Mouse (Mus musculus) olfactory bulb, adult 2 months (tissue): ENCODE data around the gene Map4k4. TPM values are rescaled to one million over a fixed set of nuclear protein-coding genes. Genes with fewer than 3 reads are reported as not detected.

Experiments
- H3K27ac ChIP-seq: fragments of 200-500 bp; 2 replicates; pipeline ENCODE4 v1.5.1; 2012; ENCODE audit warnings: low read depth, low read length; ENCODE audit not compliant: insufficient read depth
- H3K4me1 ChIP-seq: fragments of 200-500 bp; 2 replicates; pipeline ENCODE4 v1.6.1; 2012; ENCODE audit warnings: low read length; ENCODE audit not compliant: control insufficient read depth, insufficient read depth
- H3K4me3 ChIP-seq: fragments of 200-500 bp; 2 replicates; pipeline ENCODE4 v1.5.1; 2012; ENCODE audit warnings: mild to moderate bottlenecking, low read depth, low read length, moderate library complexity; ENCODE audit not compliant: insufficient read depth
- CTCF ChIP-seq: fragments of 200-500 bp; IDR thresholded peaks from 2 replicates; pipeline ENCODE4 v1.5.1; 2012; ENCODE audit warnings: low read depth, mild to moderate bottlenecking, low read length, moderate library complexity; ENCODE audit not compliant: insufficient read depth
- POLR2A ChIP-seq: fragments of 200-500 bp; IDR thresholded peaks from 2 replicates; pipeline ENCODE4 v1.6.1; 2012; ENCODE audit warnings: mild to moderate bottlenecking, low read depth, low read length, moderate library complexity; ENCODE audit not compliant: insufficient read depth
- WGBS: fragments of 180-500 bp; shearing (Covaris S2); methylation state at CpG from one replicate; pipeline ENCODE4 v1.1.7; 2018; 5-methylcytosine and 5-hydroxymethylcytosine counted together
- polyA plus RNA-seq: library from polyadenylated mRNA; stranded (reverse); fragments of >200 nt; gene quantifications from 2 replicates; pipeline ENCODE4 v1.2.4, GENCODE M21; 2012; ENCODE audit warnings: low replicate concordance; ENCODE audit not compliant: missing spikeins, insufficient read depth, insufficient read length

The Map4k4 gene
- polyA plus RNA-seq, 1 experiment, result 300 TPM

GRCm38 (mm10) chr1:40015066-40015678, 114.5 kb downstream of the Map4k4 start:
- Histone ChIP-seq H3K4me1 (peaks cover 11% of the 10 kb centered on the region), H3K27ac (no peak overlapping the region), H3K4me3 (no peak overlapping the region)
- WGBS, result 62% methylated on average over 7 of the region's 7 CpGs
- no peak for TF ChIP-seq POLR2A
- no peak for TF ChIP-seq CTCF

GRCm38 (mm10) chr1:40021617-40022016, 120.9 kb downstream of the Map4k4 start:
- H3K27ac ChIP-seq, result no peak overlapping the region
- 49% methylated on average over 4 of the region's 4 CpGs for WGBS
- H3K4me1 ChIP-seq, result peaks cover 3% of the 10 kb centered on the region
- H3K4me3 ChIP-seq, result no peak overlapping the region
- TF ChIP-seq CTCF (no peak), POLR2A (no peak)

GRCm38 (mm10) chr1:40022472-40023135, 121.9 kb downstream of the Map4k4 start:
- H3K4me3 ChIP-seq, result no peak overlapping the region
- peaks cover 3% of the 10 kb centered on the region for H3K4me1 ChIP-seq
- 0 out of 2 replicates have a peak overlapping the region, but pooled peaks have one; percentile 26 for H3K27ac ChIP-seq
- TF ChIP-seq POLR2A (no peak), CTCF (no peak)
- WGBS, result 82% methylated on average over 9 of the region's 9 CpGs

GRCm38 (mm10) chr1:40023206-40023605, 122.5 kb downstream of the Map4k4 start:
- Histone ChIP-seq H3K27ac (no peak overlapping the region), H3K4me3 (no peak overlapping the region), H3K4me1 (peaks cover 3% of the 10 kb centered on the region)
- TF ChIP-seq CTCF, result no peak
- 95% methylated on average over 15 of the region's 15 CpGs for WGBS

- Histone ChIP-seq H3K27ac (no peak overlapping the region), H3K4me3 (no peak overlapping the region), H3K4me1 (peaks cover 3% of the 10 kb centered on the region)
- WGBS, result 64% methylated on average over 3 of the region's 3 CpGs
- TF ChIP-seq POLR2A, result no peak
- TF ChIP-seq CTCF, result no peak
These were observed 123.0 kb downstream of the Map4k4 start for GRCm38 (mm10) chr1:40023748-40024147.

GRCm38 (mm10) chr1:40024554-40025320, 124.0 kb downstream of the Map4k4 start:
- Histone ChIP-seq H3K4me3 (no peak overlapping the region), H3K4me1 (peaks cover 3% of the 10 kb centered on the region), H3K27ac (no peak overlapping the region)
- 89% methylated on average over 27 of the region's 27 CpGs for WGBS
- TF ChIP-seq CTCF (no peak), POLR2A (no peak)

GRCm38 (mm10) chr1:40025416-40025815, 124.7 kb downstream of the Map4k4 start:
- H3K4me3 ChIP-seq, result no peak overlapping the region
- TF ChIP-seq CTCF, result no peak
- no peak for TF ChIP-seq POLR2A
- no peak overlapping the region for H3K27ac ChIP-seq
- WGBS, result 85% methylated on average over 5 of the region's 5 CpGs
- H3K4me1 ChIP-seq, result peaks cover 3% of the 10 kb centered on the region

- Histone ChIP-seq H3K4me1 (no peaks in the 10 kb centered on the region; the same call in 1 of the 2 replicates), H3K27ac (no peak overlapping the region), H3K4me3 (no peak overlapping the region)
- WGBS, result 76% methylated on average over 7 of the region's 7 CpGs
- TF ChIP-seq CTCF (no peak), POLR2A (no peak)
These were observed 126.5 kb downstream of the Map4k4 start for GRCm38 (mm10) chr1:40027116-40027620.

- 87% methylated on average over 12 of the region's 12 CpGs for WGBS
- Histone ChIP-seq H3K27ac (no peak overlapping the region), H3K4me3 (no peak overlapping the region), H3K4me1 (no peaks in the 10 kb centered on the region; the same call in 1 of the 2 replicates)
- no peak for TF ChIP-seq POLR2A
- no peak for TF ChIP-seq CTCF
These were observed 127.7 kb downstream of the Map4k4 start for GRCm38 (mm10) chr1:40028207-40028998.
